Mouse (Mus musculus) cerebellum, adult 2 months (tissue): ENCODE data around the gene Mindy2. TPM values are rescaled to one million over a fixed set of nuclear protein-coding genes. Genes with fewer than 3 reads are reported as not detected.

Source experiments
- DNase-seq, 2 experiments: peaks; one replicate each; pipeline ENCODE4 v3.0.0; 2021
- H3K27ac ChIP-seq: fragments of 200-500 bp; 2 replicates; pipeline ENCODE4 v1.5.1; 2012; ENCODE audit warnings: low read length, control low read depth, inconsistent platforms; ENCODE audit not compliant: insufficient read depth
- H3K27me3 ChIP-seq: fragments of 200-500 bp; 2 replicates; pipeline ENCODE4 v1.6.1; 2012; ENCODE audit warnings: inconsistent platforms, mild to moderate bottlenecking, low read length, moderate library complexity; ENCODE audit not compliant: control insufficient read depth, insufficient read depth
- H3K4me1 ChIP-seq: fragments of 200-500 bp; 2 replicates; pipeline ENCODE4 v1.6.1; 2011; ENCODE audit warnings: low read length; ENCODE audit not compliant: control insufficient read depth, insufficient read depth
- H3K4me3 ChIP-seq: fragments of 200-500 bp; replicated peaks from 2 replicates; pipeline ENCODE3; 2011; ENCODE audit warnings: mild to moderate bottlenecking, low read depth, low read length, control low read depth; ENCODE audit not compliant: insufficient read depth
- CTCF ChIP-seq: fragments of 200-500 bp; IDR thresholded peaks from 2 replicates; pipeline ENCODE4 v1.5.1; 2011; ENCODE audit warnings: low read depth, mild to moderate bottlenecking, control low read depth, low read length, moderate library complexity, borderline replicate concordance; ENCODE audit not compliant: insufficient read depth
- POLR2A ChIP-seq: fragments of 200-500 bp; IDR thresholded peaks from 2 replicates; pipeline ENCODE4 v1.6.1; 2011; ENCODE audit warnings: low read length, control low read depth, borderline replicate concordance; ENCODE audit not compliant: insufficient read depth
- whole genome bisulfite sequencing: fragments of 180-500 bp; shearing (Covaris S2); methylation state at CpG from one replicate; pipeline ENCODE4 v1.1.7; 2018; 5-methylcytosine and 5-hydroxymethylcytosine counted together
- polyA plus RNA-seq: library from polyadenylated mRNA; depleted of rRNA; stranded (reverse); fragments of >200 nt; gene quantifications from 2 replicates; pipeline ENCODE4 v1.2.3, GENCODE M21; 2012

Gene Mindy2
- polyA plus RNA-seq, 1 experiment = 58.4 TPM

DNA sequence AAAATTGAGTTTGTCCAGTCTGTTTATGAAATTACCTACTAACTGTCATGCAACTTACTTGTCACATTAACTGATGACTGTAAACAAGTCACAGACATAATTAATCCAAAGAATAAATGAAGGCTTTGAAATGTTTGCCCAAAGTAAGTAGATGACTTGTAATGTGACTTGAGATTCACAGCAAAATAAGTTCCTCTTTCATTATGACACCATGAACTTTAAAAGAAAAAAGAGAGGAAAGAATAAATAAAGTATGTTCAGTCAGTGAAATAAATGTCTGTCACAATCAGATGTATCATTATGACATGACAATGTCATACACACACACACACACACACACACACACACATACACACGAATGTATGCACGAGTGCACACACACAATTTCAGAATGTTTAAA lies 6.7 kb downstream of the Mindy2 start:
- H3K27ac ChIP-seq = no peak overlapping the region
- DNase-seq = no peak
- H3K4me1 ChIP-seq = peaks cover 14% of the 10 kb centered on the region
- 68% methylated on average over 2 of the region's 2 CpGs for WGBS
- H3K4me3 ChIP-seq = no peak overlapping the region
- TF ChIP-seq POLR2A (no peak), CTCF (no peak)
- no peaks in the 10 kb centered on the region for H3K27me3 ChIP-seq

DNA sequence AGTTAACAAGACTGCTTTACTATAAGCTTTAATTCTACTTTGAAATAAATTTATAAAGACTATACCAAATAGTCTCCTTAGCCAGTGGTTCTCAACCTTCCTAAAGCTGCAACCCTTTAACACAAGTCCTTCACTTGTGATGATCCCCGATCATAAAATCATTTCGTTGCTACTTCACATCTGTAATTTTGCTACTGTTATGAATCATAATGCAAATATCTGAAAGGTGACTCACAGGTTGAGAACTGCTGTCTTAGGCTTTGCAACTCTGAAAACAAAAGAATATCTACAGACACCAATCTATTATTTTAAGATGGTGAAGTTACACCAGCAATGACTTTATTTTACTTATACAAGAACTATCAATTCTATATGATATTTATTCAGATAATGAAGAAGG lies 20.2 kb downstream of the Mindy2 start:
- Histone ChIP-seq H3K27me3 (no peaks in the 10 kb centered on the region), H3K27ac (no peak overlapping the region), H3K4me3 (no peak overlapping the region), H3K4me1 (no peaks in the 10 kb centered on the region; the same call in 1 of the 2 replicates)
- WGBS = 87% methylated on average over 2 of the region's 2 CpGs
- no peak for DNase-seq
- no peak for TF ChIP-seq CTCF
- TF ChIP-seq POLR2A = no peak

DNA sequence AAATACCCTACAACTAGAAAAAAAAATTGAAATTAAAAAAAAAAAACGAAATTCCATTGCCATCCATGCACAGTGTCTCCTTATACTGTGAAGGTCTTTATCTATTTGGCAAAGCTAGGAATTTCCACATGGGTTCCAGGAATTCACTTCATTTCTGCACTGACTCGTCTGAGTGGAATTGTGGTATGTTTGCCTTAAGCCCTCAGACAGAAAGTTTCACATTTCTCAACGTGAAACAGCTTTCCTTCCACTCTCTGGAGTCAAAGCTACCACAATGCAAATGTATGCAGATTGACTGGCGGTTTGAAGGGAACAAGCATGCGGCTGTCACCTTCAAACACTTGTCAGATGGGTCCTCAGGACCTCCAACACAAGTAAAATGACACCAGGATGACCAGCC lies 25.3 kb downstream of the Mindy2 start:
- WGBS = 26% methylated on average over 5 of the region's 5 CpGs
- Histone ChIP-seq H3K27ac (no peak overlapping the region), H3K4me1 (peaks cover 3% of the 10 kb centered on the region; the same call in 1 of the 2 replicates), H3K27me3 (no peaks in the 10 kb centered on the region), H3K4me3 (no peak overlapping the region)
- TF ChIP-seq POLR2A = no peak
- TF ChIP-seq CTCF = no peak
- no peak for DNase-seq

DNA sequence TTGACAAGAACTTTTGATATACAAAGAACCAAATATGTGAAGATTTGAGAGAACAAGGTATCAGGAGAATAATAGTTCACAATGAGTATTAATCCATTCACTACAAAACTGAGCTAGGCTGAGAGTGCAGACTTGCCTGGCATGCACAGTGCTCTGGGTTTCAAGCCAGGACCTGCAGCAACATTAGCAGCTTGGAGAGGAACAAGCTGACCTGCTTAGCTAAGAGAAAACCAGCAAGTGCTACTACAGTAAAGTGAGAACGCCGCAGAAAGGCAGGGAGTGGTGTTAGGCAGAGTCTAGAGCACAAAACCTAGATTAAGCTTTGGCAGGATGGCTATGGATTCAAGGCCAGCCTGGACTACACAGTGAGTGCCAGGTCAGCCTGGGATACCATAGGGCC lies 27.3 kb downstream of the Mindy2 start:
- peak; percentile 66 to 82 for DNase-seq
- Histone ChIP-seq H3K27ac (0 out of 2 replicates have a peak overlapping the region, but pooled peaks have one; percentile 11), H3K4me3 (no peak overlapping the region), H3K27me3 (no peaks in the 10 kb centered on the region), H3K4me1 (peaks cover 3% of the 10 kb centered on the region; the same call in 1 of the 2 replicates)
- no peak for TF ChIP-seq POLR2A
- 4% methylated on average over 2 of the region's 2 CpGs for WGBS

GRCm38 (mm10) chr9:70611026-70611673 lies 45.8 kb downstream of the Mindy2 start:
- no peak for DNase-seq
- no peaks in the 10 kb centered on the region for H3K4me1 ChIP-seq
- H3K27me3 ChIP-seq = no peaks in the 10 kb centered on the region
- no peak overlapping the region for H3K4me3 ChIP-seq
- TF ChIP-seq CTCF (no peak), POLR2A (no peak)
- WGBS = 33% methylated on average over 3 of the region's 3 CpGs
- no peak overlapping the region for H3K27ac ChIP-seq

GRCm38 (mm10) chr9:70602186-70602845 lies 54.7 kb downstream of the Mindy2 start:
- TF ChIP-seq CTCF (no peak), POLR2A (no peak)
- WGBS = 85% methylated on average over 1 of the region's 1 CpGs
- Histone ChIP-seq H3K4me3 (no peak overlapping the region), H3K27me3 (no peaks in the 10 kb centered on the region), H3K4me1 (no peaks in the 10 kb centered on the region), H3K27ac (no peak overlapping the region)
- DNase-seq = peak; percentile 56 to 59

DNA sequence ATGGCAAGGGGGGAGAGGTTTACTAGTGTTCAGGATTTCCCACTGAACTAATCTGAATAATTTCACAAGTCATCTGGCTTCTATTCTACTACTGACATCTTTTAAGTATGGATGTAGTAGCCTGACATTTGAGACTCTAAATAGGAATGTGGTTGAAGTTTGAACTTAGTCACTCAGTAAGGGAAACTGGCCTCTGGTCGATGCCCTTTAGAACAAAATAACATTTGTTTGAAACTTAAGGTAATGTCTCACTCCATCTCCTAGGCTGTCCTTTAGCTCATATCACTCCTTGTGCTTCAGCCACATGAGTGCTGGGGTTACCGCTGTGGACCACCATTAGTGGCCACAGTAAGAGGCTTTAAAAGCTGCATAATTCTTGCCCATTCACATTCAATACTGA lies 58.7 kb downstream of the Mindy2 start:
- H3K27ac ChIP-seq = no peak overlapping the region
- no peak overlapping the region for H3K4me3 ChIP-seq
- 96% methylated on average over 2 of the region's 2 CpGs for WGBS
- no peaks in the 10 kb centered on the region for H3K27me3 ChIP-seq
- TF ChIP-seq CTCF (no peak), POLR2A (no peak)
- H3K4me1 ChIP-seq = no peaks in the 10 kb centered on the region
- DNase-seq = no peak

GRCm38 (mm10) chr9:70591486-70591885 lies 65.5 kb downstream of the Mindy2 start:
- 56% methylated on average over 9 of the region's 9 CpGs for WGBS
- H3K4me3 ChIP-seq = no peak overlapping the region
- TF ChIP-seq POLR2A = no peak
- TF ChIP-seq CTCF = no peak
- no peaks in the 10 kb centered on the region for H3K27me3 ChIP-seq
- no peak for DNase-seq
- H3K27ac ChIP-seq = no peak overlapping the region
- no peaks in the 10 kb centered on the region for H3K4me1 ChIP-seq
